Mouse (Mus musculus): ENCODE results near the gene Msi2.
A peak's percentile ranks its signal among the peaks of the same experiment; 100 is the strongest.

Msi2 gene

DNA sequence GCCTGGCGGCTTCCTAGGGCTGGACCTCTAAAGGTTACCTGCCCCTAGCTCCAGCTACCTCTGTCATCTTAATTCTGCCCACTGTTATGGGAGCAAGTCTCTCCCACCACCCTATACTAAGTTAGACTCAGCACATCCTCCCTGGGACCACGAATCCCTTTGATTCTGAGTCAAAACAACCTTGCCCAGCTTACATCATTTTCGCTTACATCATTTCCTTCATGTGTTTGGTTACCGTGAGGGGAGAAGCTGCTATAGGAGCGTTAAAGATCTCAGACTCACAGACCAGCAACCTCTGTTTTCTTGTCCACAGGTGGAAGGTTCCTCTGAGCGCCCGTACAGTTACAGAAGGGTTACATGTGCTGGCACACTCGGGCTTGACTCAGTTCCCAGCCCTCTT is 288.0 kb downstream of the Msi2 start:
- no peak for DNase-seq

DNA sequence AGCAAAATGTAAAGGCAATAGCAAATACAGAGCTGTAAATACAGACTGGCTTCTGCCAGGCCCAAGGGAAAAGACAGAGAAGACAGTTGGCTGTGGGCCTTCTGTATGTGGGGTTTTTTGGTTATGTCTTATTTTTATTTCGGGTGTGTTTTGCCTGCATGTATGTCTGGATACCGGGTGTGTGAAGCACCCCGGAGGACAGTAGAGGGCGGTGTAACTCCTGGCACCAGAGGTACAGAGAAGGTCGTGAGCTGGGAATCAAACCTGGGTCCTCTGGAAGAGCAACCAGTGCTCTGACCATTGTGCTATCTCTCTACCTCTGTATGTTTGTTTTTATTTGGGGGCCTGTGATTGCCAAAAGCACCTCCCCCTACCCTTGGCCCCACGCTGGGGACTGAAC is 288.6 kb downstream of the Msi2 start:
- DNase-seq: no peak

DNA sequence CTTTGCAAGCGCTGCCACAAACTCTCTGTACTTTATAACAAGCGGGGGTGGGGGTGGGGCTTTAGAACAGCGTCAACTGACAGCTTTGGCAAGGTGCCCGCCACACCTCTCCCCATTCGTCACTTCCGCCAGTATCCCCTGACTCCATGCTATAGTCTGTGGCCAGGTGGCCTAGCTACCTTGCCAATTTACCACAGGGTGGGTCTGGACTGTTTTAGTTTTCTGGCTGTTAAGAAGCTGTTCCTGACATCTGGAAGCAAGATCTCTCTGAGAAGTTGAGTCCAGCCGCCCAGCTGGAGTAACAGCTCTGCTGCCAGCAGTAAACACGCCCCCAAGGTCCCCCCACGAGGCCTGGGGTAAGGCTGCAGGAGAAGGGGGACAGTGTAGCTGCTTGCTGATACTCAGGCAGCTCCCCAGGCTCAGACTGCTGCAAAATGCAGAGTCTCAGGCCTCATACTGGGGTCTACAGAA is 292.6 kb downstream of the Msi2 start:
- DNase-seq: peak; percentile 61

DNA sequence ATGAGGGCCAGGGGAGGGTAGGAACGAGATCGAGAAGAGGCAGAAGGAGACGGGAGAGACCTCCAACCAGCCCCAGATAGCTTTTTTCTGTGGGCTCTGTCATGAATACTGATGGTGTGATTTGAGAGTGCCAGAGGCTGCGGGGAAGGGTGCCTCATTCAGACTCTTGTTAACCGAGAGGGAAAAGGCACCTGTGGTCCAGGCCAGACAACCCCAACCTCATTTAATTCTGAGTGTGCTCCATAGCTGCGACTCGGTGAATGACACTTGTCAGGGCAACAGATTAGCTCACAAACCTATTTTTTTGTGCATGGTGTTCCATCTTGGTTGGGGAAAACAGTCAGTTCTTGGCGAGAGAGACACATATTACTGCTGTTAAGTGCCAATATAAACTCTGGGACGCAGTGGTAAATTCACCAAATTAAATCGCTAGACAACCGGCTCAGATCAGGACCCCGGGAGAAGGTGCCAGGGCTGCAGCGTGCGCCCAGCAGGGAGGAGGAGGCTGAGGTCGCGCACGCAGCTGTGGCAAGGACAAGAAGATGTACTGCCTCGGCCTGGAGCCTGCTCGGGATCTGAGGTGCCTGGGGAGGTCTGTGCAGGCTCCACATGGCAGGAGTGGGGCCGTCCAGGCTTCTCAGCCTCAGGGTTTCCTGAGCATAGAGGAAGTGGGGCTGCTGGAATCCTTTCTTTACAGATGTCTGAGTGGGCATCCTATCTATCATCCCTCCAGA is 294.1 kb downstream of the Msi2 start:
- DNase-seq: peak; percentile 13

- DNase-seq: no peak
These were observed 297.2 kb downstream of the Msi2 start for GRCm38 (mm10) chr11:88421057-88421578.

DNA sequence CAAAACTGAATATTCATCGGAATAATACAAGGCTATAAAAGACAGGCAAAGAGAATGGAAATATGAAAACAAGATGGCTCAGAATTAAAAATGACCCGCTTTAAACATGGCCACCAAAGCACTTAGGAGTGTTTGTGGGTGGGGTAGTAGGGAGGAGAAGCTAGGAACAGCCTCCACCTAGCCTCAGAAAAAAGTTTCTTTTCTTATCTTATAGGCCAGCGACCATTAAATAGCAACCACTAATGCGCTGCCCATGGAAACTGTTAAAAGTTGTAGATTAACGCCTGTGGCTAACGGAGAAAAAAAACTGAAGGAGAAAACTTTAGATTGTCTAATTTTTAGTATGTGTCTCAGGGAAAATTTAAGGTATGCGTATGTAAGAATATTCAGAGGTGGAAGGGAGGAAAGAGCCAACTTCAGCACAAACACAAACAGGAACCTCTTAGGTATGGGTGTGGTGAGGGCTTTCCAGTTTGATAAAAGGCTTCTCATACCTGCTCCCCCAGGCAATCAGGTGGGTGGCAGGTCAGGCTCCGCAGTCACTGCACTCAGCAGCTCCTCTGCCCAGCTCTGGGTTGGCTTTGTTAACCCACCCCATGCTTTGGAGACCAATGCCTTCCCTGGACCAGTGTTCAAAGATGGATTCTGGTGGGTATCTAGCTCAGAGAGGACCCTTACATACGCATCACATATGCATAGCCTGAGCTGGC is 298.5 kb downstream of the Msi2 start:
- no peak for DNase-seq

GRCm38 (mm10) chr11:88419064-88419463 is 299.2 kb downstream of the Msi2 start:
- DNase-seq: no peak

DNA sequence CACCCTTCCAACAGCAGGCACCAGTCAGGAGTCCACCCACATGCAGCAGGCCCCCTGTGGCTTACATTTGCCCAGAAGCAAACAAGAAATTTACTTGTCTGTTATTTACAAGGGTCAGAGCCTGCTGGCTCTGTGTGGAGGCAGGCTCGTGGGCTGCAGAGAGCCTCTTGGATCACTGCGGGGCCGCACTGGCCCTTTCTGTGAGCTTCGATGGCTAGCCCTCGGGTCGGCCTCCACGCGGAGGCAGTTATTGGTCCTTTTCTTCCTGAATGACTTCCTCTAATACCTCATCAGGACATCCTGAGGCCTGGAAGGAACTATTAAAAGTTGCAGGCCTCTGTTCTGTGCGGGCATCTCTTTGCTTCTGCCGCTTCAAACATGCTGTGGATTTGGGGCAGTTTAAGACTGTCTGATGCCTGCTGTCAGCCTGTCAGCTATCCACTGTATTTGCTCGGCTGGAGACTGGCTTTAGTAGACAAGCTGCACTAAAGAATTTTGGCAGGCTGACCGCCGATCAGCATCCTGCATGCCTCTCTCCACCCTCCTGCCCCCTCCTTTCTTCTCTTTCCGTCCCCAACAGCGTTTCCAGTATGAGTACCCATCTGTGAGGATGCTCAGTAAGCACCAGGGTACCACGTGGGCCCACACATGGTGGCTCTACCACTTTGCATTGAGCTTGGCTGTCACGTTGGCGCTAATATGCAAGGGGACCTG is 304.0 kb downstream of the Msi2 start:
- DNase-seq: no peak

DNA sequence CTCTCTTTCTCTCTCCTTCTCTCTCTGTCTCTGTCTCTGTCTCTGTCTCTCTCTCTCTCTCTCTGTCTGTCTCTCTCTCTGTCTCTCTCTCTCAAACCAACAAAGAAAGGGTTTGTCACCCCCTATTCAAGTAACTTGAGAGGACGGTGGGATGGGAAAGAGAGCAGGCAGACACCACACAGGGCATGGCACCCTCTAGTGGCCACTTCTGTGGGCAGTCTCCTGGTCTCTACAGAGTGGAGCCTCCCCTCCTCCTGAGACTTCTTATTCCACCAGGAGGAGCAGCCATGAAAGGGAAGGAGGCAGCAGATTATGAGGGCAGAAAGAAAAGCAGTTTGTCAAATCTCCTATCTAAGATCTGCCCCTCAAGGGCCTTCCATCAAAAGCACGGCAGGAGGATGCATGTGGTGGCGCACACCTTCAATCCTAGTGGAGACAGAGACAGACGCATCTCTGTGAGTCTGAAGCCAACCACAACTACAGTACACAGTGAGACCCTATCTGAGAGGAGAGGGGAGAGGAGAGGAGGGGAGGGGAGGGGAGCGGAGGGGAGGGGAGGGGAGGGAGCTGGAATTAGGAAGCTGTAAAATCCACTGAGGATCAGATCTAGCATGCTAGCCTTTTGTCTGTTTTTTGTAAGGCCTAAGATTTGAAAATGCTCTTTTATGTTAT is 305.8 kb downstream of the Msi2 start:
- DNase-seq: peak; percentile 79

DNA sequence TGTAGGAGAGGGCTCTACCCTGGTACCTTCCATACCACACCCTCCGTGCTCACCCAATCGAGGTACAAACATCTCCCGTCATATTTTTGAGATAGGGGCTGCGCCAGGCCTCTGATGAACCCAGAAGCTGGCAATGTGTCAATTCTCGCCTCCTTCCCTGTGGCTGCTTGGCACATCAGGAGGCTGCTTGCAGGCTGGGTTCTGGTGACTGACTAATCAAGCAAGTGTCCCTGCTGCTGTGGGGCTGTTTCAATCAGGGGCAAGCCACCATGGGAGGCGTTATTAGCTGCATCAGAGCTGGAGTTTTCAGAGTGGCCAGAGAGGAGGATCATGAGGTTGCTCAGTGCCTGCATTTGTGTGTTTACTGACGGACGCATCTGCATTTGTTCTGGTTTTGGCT is 310.0 kb downstream of the Msi2 start:
- DNase-seq: no peak

DNA sequence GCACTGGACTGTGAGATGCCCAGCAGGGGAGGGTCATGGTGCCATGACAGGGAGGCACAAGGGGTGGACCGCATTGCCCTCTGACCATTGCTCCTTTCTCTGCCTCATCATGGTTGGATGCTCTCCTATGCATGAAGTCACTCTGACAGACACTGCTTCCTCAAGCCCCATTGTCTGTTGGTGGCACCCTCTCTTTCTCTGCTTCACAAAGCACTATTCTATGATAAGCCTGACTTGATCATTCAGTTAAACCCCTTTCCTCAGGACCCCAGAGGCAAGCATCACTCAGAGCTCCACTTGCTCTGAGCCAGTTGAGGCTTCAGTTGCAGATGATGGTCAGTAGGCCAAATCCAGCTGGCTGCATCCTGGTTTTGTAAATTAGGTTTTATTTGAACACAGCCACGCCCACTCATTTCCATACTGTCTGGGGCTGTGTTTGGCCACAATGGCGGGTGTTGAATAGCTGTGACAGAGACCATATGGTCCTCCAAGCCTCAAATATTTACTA is 311.9 kb downstream of the Msi2 start:
- no peak for DNase-seq

DNA sequence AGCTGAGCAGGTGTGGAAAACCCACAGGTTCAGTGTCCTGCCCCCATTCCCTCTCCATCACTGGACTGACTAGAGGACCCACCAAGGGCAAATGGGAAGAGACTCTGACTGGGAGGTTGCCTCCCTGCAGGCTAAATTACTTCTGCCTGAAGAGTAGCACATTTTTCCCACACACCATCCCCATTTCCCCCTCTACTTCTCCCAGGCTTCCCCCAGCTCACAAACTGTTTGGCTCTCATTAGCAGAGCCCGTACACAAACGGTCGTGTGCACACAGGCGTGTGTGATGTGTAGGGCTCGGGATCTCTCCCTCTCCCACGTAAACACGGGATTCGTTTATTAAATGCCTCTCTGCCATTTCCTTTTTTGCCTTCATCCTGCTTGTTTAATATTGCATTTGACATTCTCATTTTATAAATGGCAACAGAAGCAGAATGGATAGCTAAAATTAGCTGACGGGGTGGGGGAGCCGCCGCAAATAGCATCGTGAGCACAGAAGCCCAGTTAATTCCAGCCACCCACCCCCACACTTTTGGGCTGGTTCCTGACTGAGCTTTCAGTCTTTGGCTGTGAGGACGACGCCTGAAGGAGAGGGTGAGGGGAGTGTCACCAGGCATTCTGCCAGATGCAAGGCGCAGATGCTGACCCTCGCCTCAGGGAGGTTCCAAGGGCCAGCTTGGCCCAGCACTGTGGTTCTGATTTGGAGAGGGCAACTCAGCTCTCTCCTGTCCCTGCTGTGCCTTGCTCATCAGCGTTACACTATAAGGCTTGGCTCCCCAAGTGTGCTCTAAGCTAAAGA is 313.3 kb downstream of the Msi2 start:
- peak; percentile 42 for DNase-seq

DNA sequence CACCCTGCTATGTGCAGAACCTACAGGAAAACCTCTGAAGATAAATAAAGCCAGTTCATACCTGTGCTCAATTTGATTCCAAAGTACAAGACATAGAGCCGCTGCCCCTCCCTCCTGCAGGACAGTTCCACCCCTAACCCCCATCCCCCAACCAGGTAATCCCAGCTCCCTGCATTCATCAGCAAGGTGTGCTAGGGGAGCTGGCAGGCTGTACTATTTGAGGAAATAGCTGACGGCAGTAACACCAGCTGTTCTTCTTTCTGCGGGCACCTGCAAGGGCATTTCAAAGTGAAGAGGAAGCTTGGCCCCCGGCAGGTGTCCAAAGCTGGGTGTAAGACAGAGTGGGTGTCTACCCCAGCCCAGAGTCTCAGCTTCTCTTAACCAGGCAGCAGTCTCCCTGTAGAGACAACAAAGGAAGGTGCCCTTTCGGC is 314.1 kb downstream of the Msi2 start:
- DNase-seq: no peak

DNA sequence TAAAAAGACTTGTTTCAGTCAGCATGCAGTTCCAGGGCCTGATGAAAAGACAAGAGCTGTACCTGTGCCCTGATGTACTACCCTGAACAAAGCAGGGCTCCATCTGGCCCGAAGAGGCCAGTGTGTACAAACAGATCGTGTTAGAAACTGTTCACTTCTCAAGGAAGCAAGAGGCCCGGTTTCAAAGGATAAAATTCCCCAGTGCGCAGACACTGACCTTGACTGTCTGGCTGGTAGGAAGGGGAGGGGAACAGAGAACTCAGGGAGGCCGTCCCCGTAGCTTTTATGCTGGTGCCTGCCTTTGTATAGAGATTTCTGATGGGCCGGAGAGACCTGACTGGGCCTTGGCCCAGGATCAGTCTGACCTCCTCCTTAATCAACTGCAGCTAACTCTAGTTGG is 316.0 kb downstream of the Msi2 start:
- DNase-seq: no peak

- no peak for DNase-seq
These were observed 317.0 kb downstream of the Msi2 start for GRCm38 (mm10) chr11:88401333-88401732.

DNA sequence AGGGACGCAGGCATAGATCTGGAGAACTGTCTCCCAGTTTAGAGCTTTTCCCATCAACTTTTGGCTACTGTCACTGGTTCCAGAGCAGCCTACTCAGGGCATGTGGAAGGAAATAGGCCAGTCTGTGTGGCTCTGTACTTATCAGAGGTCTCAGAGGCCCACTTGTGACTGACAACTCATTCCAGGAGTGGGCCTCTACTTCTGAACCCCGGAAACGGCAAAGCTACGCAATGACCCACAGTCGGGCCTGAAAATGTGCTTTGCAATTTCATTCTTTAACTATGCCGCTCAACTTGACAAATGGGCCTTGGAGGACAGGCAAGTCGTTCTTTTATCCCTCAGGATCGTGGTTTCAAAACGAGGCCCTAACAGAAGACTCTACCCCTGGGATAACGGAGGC is 317.4 kb downstream of the Msi2 start:
- DNase-seq: no peak

DNA sequence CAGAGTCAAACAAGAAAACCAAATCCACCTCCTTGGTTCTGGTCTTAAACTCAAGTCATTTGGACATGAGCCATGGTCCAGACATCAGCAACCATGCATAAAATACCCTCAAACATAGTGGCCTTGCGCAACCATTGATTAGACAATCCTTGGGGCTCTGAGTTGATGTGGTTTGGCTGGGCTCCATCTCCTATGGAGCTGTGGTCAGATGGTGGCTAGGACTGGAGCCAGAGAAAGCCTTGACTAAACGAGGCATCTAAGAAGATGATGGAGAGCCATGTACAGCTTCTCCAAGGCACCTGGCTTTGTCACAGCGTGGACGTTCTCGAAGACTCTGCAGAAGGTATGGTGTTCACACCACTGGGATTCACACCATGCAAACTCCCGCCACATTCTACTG is 318.1 kb downstream of the Msi2 start:
- DNase-seq: peak; percentile 42

GRCm38 (mm10) chr11:88399431-88399830 is 318.9 kb downstream of the Msi2 start:
- DNase-seq: no peak

GRCm38 (mm10) chr11:88399028-88399427 is 319.3 kb downstream of the Msi2 start:
- no peak for DNase-seq

GRCm38 (mm10) chr11:88395076-88395990 is 323.0 kb downstream of the Msi2 start:
- DNase-seq: no peak
